ENCODE assay signal across 21 mouse cellular contexts in genomic region chr6:140191341-140191740, GRCm38 (mm10).
"Had no signal": no experiment of that assay in that cellular context is flagged by ENCODE, and none has a peak within 500 bp of the region (broad histone marks: within the 10 kb centered on the region; RNA-seq: fewer than 3 reads in every experiment).

No protein-coding gene starts in this region.

- H3K27me3 ChIP-seq: forebrain, embryonic 15.5 days; heart, embryonic 12.5 days; hindbrain, embryonic 13.5 days; hindbrain, embryonic 15.5 days; limb, embryonic 13.5 days; limb, embryonic 15.5 days; liver, embryonic 12.5 days had no signal

- H3K36me3 ChIP-seq: forebrain, embryonic 15.5 days; heart, embryonic 10.5 days; heart, embryonic 12.5 days; hindbrain, embryonic 13.5 days; hindbrain, embryonic 15.5 days; limb, embryonic 13.5 days; limb, embryonic 15.5 days; liver, embryonic 12.5 days had no signal

- H3K4me2 ChIP-seq: forebrain, embryonic 15.5 days; heart, embryonic 12.5 days; hindbrain, embryonic 13.5 days; hindbrain, embryonic 15.5 days; limb, embryonic 13.5 days; limb, embryonic 15.5 days; liver, embryonic 12.5 days had no signal

- ATAC-seq: forebrain, embryonic 15.5 days; forebrain, postnatal 0 days; hindbrain, postnatal 0 days; intestine, embryonic 16.5 days; liver, embryonic 12.5 days had no signal

- H3K9me3 ChIP-seq: forebrain, embryonic 15.5 days; heart, embryonic 10.5 days; heart, embryonic 12.5 days; hindbrain, embryonic 13.5 days; hindbrain, embryonic 15.5 days; limb, embryonic 13.5 days; limb, embryonic 15.5 days; liver, embryonic 12.5 days had no signal

- H3K27ac ChIP-seq: forebrain, embryonic 15.5 days; heart, embryonic 10.5 days; hindbrain, embryonic 13.5 days; hindbrain, embryonic 15.5 days; hindbrain, postnatal 0 days; kidney, postnatal 0 days; limb, embryonic 13.5 days; limb, embryonic 15.5 days; liver, embryonic 12.5 days; liver, embryonic 14.5 days had no signal

- H3K9ac ChIP-seq: forebrain, embryonic 15.5 days; forebrain, postnatal 0 days; heart, embryonic 12.5 days; hindbrain, embryonic 13.5 days; hindbrain, embryonic 15.5 days; limb, embryonic 13.5 days; limb, embryonic 15.5 days; liver, embryonic 12.5 days; liver, embryonic 14.5 days had no signal

- DNase-seq: forebrain, postnatal 0 days; gastrocnemius, postnatal 14 days; gastrocnemius, postnatal 36 days; heart, adult 18-20 months; heart, postnatal 10 days; layer of hippocampus, adult 9-11 months; layer of hippocampus, postnatal 36 days; left cerebral cortex, postnatal 4 days; lung, adult 18-20 months had no signal

- H3K4me1 ChIP-seq: forebrain, embryonic 15.5 days; heart, embryonic 12.5 days; liver, embryonic 12.5 days had no signal

- H3K4me3 ChIP-seq: forebrain, embryonic 15.5 days; heart, embryonic 10.5 days; heart, embryonic 12.5 days; hindbrain, embryonic 13.5 days; hindbrain, embryonic 15.5 days; limb, embryonic 13.5 days; limb, embryonic 15.5 days; liver, embryonic 12.5 days had no signal
